Mouse (Mus musculus) right cerebral cortex, adult 18-20 months (tissue): ENCODE measurements around the gene Hspb7.

Source experiments
- DNase-seq: peaks from one replicate; pipeline ENCODE4 v3.0.0; 2022; ENCODE audit warnings: mixed read lengths

Gene Hspb7

DNA sequence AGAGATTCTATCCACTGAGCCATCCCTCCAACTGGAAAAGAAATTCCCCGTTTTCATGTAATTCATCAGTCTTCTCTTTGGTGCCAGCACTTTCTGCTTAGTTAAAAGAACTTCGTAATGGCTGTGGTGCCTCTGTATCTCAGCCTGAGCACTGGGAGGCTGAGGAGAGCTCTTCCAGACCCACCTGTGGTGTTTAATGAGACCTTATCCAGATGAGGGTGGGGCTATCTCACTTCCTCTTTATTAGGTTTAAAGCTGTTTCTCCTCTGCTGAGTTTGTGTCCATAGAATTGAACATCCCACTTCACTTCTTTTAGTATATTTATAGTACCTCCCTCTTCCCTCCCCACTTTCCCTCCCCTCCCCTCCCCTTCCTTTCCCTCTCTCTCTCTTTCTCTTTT is 30.7 kb downstream of the Hspb7 start:
- DNase-seq, result no peak

DNA sequence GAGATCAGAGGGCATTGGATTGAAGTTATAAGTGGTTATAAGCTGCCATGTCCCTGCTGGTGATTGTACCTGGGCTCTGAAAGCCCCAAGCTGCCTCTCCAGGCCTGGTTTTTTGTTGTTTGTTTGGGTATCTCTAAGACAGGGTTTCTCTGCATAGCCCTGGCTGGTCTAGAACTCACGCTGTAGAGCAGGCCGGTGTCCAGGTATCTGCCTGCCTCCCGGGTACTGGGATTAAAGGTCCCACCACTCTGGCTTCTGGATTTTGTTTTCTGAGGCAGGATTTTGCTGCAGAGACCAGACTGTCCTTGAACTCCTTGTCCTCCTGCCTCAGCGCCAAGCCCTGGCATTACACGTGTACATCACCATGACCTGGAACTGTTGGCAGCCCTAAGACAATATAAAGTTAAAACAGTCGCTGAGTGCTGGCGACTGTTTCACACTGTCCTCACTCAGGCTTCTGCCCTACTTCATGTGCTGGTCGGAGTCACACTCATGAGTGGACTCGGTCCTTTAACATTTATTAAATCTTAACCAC is 31.4 kb downstream of the Hspb7 start:
- DNase-seq, result no peak

DNA sequence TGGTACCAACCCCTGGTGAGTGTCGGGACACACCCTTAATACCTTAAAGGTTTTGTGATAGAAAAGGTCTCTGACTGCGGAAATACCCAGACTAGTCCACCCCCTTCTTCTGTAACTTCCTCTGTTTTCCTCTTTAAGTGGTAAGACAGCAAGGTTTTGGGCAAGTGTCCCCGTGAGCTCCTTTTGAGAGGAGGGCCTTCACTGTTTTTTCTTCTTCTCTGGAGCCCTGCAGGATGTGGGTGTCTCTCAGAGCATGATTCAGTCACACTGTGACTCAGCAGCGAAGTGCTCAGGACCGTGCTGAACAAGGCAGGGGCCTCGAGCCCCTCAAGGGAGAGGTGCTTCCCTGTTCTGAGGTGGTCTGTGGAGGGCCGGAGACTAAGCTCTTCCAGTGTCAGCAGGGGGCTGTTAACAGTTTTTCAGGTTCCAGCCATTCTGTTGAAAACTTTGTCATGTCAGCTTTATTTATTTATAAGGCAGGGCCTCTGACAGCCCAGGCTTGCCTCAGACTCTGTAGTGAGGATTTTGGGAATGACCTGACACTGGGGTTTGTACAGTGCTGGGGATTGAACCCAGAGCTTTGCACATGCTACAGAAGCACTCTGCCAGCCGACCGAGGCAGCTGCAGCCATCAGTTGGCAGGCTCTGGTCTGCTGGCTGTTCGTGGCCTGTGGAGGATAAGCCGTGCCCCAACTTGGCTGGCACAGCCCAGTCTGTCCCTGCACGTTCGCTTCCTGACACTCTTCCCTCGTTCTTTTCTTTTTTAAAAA is 34.2 kb downstream of the Hspb7 start:
- peak; percentile 75 for DNase-seq

DNA sequence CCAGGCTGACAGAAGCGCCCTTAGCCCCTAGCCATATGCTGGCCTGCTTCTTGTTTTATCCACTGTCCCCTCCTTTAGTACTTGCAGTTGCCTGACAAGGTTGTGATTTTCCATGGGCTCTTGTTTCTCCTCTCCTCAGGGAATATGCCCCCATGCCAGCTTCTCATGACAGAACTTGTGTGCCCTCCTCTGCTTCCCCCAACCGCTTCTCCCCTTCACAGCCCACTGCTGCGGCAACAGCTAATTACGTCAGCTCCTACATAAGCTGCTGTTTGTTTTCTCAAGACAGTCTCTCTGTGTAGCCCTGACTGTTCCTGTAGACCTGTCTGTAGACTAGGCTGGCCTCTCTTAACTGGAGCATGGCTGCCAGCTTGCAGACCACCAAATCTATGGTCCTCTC is 34.9 kb downstream of the Hspb7 start:
- DNase-seq, result no peak

DNA sequence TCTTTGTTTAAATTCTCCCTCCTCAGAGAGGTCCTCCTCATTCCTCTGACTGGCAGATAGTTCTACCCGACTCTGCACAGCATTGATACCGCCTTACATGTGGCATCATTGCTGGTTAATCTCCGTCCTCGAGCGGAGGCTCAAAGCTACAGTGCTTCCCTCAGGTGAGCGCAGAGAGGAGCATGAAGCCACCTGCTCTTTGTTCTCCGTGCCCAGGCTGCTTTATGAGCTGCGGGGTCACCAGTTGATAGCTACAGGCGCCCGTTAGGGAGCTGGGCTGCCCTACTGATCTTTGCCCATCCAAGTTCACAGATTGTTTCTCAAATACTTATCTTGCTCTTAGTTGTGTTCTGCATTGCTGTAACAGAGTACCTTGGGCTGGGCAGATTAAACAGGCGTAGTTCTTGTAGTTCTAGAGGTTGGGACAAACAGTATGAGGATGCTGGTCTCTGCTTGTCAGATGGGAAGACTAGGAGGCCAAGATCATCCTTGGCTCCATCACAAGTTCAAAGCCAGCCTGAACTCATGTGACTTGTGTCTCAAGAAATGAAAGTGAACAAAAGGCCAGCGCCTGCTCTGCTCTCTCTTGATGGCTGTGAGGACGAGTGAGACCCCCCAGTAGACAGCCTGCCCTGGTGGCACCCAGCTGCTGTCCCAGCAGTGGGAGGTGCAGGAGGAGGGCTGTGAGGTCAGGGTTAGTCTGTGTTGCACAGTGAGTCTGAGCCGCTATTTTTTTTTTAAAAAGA is 35.8 kb downstream of the Hspb7 start:
- DNase-seq, result no peak

DNA sequence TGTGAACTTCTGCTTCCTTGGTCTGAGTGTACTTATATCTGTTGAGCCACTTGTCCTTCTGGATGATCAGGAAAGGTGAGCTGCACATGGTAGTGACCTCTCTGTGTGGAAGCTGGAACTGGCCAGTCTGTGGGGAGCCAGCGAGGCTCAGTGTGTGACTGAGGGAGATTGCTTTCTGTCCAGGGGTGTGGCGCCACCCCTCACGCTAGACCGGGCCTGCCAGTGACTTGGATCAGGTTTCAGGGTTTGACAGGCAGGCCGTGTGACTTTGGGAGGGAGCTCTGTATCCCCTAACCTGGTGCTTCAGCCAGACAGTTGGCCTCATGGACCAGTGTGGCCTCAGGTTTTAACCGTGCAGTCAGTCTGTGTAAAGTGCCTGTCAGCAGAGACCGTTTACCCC is 37.7 kb downstream of the Hspb7 start:
- DNase-seq, result no peak

DNA sequence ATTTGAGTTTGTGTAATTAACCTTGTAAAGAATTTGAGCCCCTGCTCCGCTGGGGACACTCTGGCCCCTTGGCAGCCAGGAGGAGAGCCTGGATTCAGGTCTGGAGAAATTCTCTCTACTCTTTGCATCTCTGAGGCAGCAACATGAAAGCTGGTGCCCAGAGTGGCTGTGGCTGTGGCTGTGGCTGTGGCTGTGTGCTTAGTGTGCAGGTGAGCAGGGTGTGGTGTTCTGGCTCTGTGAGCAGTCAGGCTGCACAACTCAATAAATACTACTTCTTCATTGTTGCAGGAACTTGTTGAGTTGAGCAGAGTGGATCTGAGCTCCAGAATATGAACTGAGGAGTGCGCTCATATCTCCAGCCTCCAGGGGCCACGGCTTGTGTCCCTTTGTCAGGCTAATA is 38.3 kb downstream of the Hspb7 start:
- DNase-seq, result no peak

DNA sequence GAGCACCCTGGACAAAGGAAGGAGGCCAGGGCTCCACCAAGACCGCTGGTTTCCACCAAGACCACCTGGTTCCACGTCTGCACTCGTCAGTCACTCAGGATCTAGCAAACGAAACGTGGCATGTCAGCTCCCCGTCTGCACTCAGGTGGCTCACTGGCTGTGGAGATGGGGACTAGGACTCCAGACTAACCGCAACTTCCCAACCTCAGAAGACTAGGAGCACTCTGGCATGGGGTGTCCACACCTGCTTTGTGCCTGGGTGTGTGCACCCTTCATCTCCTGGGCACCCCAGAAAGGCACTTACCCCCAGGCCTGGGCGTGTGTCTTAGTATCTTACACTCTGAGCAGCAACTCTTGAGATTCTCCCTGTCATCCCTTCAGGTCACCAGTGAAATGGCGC is 39.2 kb downstream of the Hspb7 start:
- no peak for DNase-seq

DNA sequence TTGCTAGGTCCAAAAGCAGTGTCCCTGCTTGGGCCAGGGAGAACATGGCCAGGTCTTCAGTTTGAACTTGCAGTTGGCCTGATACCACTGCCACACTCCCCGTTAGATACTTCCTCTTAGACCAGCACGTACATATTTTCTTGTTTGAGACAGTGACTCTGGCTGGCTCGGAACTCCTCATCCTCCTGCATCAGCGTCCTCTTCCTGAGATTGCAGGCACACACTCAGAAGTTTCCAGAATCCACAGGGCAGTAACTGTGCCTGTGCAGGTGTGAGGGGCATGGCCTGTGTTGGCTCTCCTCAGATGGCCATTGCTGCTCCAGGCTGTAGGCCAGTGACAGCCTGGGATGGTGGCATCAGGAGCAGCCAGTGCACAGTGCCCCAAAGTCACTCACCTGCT is 39.9 kb downstream of the Hspb7 start:
- DNase-seq, result no peak

DNA sequence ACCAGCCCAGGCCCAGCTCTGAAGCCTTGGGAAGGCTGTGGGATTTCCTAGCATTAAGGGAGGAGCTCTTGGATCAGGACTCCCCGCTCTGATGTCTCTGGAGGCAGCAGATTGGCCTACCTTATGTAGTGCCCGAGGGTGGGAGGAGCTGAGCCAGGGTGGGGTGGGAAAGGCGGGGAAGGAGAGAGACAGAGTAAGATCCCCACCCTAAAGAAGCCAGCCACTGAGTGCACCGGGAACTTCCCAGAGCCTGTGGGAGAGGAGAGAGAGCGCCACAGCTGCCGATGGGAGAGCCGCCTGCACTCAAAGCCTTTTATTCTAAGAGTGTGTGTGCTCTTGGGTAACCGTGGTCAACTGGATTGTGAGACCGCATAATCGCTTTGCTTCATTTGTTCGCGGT is 40.5 kb downstream of the Hspb7 start:
- DNase-seq, result no peak

DNA sequence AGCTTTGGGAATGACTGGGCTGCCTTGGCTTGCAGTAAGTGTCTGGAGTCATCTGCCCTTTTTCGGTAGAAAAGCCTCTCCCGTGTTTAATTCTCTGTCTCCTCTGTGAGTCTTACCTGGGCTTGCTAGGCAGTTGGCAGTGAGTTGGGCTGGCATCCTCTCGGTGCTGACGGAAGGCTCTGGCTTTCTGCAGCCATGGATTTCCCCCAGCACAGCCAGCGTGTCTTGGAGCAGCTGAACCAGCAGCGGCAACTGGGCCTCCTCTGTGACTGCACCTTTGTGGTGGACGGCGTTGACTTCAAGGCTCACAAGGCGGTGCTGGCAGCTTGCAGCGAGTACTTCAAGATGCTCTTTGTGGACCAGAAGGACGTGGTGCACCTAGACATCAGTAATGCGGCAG is 41.0 kb downstream of the Hspb7 start:
- no peak for DNase-seq

DNA sequence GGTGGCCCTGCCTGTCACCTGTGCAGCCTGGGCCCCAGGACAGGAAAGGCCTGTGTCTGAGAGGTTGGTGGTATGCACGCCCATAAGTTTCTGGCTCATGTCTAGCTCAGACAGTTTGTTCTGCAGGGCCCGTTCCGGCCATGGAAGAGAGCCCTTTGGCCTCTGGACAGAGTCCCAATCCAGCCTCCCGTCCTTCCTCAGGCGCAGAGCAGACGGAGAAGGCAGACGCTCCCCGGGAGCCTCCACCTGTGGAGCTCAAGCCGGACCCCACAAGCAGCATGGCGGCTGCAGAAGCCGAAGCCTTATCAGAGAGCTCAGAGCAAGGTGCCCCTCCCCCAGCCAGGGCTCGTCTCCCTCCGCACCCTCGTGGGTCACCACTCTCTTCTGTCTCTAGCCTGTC is 42.9 kb downstream of the Hspb7 start:
- no peak for DNase-seq

DNA sequence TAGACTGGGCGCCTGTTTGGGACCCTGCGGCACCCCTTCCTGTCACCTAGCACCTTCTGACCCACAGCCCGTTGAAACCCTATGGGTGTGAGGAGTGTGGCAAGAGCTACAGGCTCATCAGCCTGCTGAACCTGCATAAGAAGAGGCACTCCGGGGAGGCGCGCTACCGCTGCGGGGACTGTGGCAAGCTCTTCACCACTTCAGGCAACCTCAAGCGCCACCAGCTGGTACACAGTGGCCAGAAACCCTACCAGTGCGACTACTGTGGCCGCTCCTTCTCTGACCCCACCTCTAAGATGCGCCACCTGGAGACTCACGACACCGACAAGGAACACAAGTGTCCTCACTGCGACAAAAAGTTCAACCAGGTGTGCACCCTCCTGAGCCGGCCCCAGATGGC is 44.1 kb downstream of the Hspb7 start:
- DNase-seq, result no peak

DNA sequence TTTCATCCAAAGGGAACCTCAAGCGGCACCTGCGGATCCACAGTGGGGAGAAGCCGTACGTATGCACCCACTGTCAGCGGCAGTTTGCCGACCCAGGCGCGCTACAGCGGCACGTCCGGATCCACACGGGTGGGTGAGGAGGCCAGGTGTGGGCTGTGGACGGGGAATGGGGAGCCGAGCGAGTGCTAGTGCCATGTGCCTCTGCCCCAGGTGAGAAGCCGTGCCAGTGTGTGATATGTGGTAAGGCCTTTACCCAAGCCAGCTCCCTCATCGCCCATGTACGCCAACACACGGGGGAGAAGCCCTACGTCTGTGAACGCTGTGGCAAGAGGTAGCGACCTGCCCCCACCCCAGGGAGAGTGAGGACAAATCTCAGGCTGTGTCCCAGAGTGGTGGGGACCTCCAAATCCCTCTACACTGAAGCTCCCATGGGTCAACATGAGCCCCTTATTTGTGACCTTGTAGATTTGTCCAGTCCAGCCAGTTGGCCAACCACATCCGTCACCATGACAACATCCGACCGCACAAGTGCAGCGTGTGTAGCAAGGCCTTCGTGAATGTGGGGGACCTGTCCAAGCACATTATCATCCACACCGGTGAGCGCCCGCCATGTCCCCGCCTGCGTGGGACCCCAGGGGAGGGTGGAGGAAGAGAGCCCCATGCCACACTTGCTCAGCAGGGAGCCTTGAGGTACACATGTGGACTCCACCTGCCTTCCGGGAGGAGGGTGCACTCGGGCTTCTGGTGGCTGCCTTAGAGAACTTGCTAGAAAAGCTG is 45.1 kb downstream of the Hspb7 start:
- DNase-seq, result no peak

DNA sequence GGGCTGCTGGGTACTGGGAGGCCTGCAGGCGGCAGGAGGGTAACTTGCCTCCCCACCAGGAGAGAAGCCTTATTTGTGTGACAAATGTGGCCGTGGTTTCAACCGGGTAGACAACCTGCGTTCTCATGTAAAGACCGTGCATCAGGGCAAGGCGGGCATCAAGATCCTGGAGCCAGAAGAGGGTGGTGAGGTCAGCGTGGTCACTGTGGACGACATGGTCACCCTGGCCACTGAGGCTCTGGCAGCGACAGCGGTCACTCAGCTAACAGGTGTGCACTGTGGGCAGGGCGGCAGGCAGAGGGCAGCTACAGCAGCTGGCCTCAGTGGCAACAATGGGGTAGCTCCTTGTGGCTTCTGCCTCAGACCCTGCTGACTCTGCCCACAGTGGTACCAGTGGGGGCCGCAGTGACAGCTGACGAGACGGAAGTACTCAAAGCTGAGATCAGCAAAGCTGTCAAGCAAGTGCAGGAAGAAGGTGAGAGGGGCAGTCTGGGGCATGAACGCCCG is 45.8 kb downstream of the Hspb7 start:
- DNase-seq, result no peak

DNA sequence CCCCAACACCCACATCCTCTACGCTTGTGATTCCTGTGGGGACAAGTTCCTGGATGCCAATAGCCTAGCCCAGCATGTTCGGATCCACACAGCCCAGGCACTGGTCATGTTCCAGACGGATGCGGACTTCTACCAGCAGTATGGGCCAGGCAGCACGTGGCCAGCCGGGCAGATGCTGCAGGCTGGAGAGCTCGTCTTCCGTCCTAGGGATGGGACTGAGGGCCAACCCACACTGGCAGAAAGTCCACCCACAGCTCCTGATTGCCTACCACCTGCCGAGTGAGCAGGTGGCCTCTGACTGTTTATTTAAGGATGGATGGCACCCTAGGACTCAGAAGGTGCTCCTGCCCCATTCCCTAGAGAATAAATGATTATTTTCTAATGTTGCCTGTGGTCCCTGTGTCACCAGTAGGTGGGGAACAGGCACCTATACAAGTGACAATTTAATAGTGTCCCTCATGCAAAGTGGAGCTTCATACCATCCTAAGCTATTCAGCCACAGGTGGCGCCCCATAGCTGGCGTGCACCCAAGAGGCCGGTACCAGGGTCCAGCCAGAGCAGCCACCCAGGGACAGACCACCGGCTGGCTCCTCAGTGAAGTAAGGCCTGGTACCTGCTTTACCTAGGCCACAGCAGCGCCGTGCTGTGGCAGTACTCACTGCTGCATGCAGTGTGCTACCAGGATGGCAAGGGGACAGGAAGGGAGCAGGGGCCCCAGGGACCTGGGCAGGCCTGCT is 46.4 kb downstream of the Hspb7 start:
- no peak for DNase-seq

DNA sequence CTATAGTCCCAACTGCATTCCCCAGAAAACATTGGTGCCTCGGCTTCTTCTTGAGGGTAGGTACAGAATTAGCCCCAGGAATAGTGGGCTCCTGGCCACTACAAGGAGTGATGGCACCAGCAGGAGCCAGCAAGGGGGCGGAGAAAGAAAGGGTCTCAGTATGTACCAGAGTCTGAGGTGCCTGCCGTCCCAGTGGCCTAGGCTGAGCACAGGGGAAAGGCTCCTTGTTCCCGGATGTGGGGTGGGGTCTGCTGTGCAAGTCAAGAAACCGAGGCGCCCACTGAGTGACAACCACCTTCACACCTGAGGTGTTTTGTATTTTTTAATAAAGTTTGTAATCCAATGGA is 47.0 kb downstream of the Hspb7 start:
- DNase-seq, result no peak

DNA sequence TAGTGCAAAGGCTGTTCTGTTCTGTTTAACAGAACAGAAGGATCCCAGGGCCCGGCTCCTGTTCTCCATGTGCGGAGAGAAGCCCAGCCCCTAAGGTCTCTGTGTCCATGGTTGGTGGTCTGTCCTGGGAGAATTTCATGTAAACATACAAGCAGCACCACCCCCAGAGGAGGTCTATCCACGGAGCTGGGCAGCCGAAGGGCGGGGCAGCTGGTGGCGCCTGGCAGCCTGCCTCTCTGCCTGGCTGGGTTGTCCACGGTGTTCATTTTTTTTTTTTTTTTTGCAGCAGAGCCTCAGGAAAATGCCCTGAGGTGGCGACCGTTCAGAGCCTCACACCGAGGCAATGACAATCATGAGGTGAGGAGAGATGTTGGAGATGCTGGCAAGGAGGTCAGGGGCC is 48.0 kb downstream of the Hspb7 start:
- no peak for DNase-seq

DNA sequence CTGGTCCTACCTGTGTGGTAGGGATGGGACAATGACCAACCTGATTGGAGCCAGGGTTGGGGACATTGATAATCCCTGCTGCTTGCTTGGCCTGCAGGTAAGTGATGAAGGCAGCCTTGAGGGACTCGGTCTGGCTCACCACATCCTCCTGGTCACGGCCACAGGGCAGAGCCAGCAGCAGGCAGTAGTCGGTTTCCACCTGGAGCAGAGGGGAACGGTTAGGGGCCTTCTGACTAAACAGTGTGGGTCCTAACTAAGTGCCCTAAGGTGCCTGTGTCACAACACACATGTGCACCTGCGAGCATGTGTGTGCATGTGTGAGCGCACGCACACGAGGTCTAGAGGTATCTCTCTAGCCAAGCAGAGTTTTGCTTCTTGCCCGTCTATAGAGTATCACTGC is 48.8 kb downstream of the Hspb7 start:
- DNase-seq, result no peak

DNA sequence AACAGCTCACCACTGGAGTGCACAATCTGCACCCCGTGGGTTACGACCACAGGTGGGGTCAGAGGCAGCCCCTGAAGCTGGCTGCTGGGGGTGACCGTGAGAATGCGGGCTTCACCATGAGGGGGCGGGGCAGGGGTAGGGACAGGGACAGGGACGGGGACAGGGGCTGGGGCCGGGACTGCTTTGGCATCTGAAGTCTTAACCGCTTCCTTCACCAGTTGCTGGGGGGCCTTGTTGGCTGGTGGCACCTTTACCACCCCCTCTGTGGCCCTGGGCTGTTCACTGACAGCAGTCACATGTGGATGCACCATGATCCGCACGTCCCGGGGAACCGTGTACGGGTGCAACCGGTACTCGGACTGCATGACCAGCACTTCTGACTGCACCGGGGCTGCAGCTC is 50.9 kb downstream of the Hspb7 start:
- DNase-seq, result no peak

DNA sequence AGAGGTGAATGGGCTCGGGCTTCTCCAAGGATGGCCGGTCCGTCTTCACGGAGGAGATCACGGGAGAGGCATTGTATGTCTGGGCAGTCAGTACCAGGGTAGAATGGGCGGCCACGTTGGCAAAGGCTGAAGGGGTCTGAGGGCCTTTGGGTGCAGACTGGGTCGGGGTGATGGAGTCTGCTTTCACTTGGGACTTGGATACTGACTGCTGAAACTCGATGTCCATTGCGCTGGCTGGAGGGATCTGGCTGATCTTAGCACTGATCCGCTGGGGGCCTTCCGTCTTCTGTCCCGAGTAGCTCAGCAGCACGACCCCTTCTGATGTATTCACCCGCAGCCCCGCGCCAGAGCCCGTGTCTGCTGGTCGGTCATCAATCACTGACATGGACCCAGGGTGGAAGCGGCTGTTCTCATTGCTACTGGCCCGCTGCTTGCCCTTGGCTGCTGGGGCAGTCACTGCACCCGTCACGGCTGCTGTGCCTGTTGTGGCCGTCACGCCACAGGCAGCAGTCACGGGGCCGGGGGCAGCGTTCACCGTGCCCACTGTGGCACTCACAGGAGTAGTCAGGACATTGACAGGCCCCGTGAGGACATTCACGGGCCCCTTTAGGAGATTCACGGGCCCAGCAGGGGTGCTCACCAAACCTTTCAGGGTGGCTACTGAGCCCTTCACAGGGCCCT is 52.2 kb downstream of the Hspb7 start:
- DNase-seq, result no peak

DNA sequence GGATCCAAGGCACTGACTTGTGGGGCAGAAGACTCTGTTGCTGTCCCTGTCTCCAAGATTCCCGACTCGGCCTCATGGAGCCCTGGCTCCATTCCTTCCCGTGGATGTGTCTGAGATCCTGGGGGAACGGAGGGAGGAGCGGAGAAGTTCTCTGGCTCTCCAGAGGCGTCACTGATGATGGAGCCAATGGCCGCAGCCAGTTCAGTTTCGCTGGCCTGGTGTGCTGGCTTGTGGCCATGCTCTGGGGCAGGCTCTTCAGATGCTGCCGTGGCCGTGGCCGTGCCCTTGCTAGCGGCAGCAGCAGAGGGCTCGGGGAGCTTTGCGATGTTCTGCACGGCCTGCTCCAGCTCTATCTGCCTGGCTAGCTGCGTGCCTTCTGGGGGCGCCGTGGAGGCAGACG is 53.9 kb downstream of the Hspb7 start:
- no peak for DNase-seq
